Mouse (Mus musculus): ENCODE data around the gene Asb16. TPM values are rescaled to one million over a fixed set of nuclear protein-coding genes. Genes with fewer than 3 reads are reported as not detected.
A peak's percentile ranks its signal among the peaks of the same experiment; 100 is the strongest.

The Asb16 gene
- polyA plus RNA-seq, 1 experiment from 2014 or later = 0.04 TPM

DNA sequence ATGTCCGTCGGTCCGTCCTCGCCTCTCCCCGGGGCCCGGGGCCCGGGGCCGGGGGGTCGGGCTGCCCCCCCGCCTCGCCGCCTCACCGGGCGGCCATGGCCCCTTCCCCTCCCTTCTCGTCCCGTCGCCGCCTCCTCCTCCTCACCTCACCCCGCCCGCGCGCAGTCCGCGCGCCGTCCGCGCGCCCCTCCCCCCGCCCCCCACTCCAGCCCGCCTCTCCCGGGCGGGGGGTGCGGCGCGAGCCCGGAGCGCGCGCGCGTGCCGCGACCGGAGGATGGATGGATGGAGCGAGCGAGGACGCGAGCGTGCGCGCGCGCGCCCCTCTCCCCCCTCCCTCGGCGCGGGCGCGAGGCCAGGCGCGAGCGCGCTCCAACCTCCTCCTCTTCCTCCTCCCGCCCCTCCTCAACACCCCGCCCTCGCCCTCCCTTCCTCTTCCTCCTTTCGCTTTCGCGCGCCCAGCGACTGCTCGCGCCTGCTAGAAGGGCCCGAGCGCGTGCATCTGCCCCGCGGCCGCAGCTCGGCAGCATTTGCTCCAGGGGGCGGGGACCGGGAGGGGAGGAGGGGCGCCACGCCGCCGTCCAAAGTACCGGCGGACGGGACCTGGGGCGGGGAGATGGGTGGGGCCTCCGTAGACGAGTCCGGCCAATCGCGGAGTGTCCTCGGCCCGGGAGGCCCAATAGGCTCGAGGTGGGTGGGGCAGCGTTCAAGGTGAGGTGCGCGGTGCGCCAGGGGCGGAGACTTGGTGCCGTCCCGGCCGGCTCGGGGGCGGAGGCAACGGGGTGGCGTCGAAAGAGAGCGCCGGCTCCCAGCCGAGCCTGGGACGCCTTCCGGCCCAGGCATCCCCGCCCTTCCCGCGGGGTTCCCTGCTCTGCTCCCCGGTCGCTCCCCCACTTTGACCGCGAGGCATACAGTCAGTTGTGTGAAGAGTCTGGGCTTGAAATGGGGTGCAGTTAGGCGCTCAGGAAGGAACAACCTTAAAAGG lies 28.2 kb downstream of the Asb16 start, which contains the start of gene Atxn7l3:
Gene Atxn7l3 (minus strand): TSS at position 141 of the 982 bp plus-strand sequence.
- H3K9ac ChIP-seq (ENCODE audit: low read depth, low read length) = peak within 1 kb of the TSS; percentile 87
- ATAC-seq (ENCODE audit: low read depth) = peak; percentile 93
- peak within 1 kb of the TSS; percentile 97 for H3K27ac ChIP-seq (ENCODE audit: low read length)
- 0 out of 2 replicates have a peak, but pooled peaks cover 3% of the 10 kb centered on the region for H3K9me3 ChIP-seq (replicated peaks; ENCODE audit: control insufficient read depth, low read length)
- under 1% methylated on average over 65 of the region's 125 CpGs for WGBS (ENCODE audit: insufficient replicate concordance)
- peaks cover 30% of the 10 kb centered on the region for H3K4me1 ChIP-seq (ENCODE audit: control insufficient read depth, low read depth, low read length)
- peaks cover 23% of the 10 kb centered on the region for H3K36me3 ChIP-seq (ENCODE audit: control insufficient read depth, insufficient read depth)
- no peaks in the 10 kb centered on the region for H3K27me3 ChIP-seq (ENCODE audit: control insufficient read depth, insufficient read depth, low read depth, low read length)
- peak within 1 kb of the TSS; percentile 98 for H3K4me2 ChIP-seq (ENCODE audit: low read depth, low read length)
- H3K4me3 ChIP-seq (ENCODE audit: low read depth, low read length) = peak within 1 kb of the TSS; percentile 82

DNA sequence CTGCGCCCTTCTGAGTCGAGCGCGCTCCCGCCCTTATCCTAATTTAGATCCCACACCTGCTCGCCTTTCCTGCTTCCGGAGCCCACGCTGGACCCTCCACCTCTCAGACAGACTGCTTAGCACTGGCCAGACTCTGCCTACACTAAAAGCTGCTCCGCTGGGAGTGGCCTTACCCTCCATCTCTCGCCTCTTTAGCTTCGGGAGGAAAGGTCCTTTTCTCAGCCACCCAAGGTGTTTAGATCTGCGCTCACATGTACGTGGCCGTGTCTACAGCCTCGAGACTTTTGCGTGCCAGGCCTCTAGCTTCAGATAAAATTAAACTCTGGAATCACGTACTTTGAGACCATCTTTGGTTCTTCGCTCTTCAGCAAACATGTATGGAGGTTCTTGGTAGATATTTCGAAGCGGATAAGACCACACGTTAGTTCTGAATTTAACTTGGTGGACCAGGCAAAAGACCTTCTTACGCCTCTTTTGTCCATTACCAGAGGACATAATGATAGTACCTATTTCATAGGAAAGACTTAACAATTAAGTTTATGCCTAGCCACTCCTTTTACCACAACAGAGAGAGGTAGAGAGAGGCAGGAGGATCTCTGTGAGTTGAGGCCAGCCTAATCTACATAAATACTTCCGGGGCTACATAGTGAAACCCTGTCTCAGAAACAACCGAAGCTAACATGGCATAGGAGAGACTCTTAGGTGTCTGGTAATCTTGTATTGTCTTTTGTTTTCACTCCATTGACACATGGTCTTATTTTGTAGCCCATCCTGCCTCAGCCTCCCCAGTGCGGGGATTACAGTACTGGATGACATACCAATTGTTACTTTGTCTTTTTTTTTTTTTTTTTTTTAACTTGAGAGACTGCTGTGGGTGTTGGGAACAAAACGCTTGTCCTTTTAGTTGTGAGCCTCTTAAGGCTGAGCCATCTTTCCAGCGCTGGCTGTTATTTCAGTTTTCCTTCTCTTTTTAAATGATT lies 29.3 kb downstream of the Asb16 start:
- Histone ChIP-seq H3K27ac (ENCODE audit: low read length) (peak overlapping the region; percentile 97), H3K4me3 (ENCODE audit: low read depth, low read length) (peak overlapping the region; percentile 76), H3K4me2 (ENCODE audit: low read depth, low read length) (peak overlapping the region; percentile 98), H3K9ac (ENCODE audit: low read depth, low read length) (peak overlapping the region; percentile 80), H3K27me3 (ENCODE audit: control insufficient read depth, insufficient read depth, low read depth, low read length) (no peaks in the 10 kb centered on the region), H3K36me3 (ENCODE audit: control insufficient read depth, insufficient read depth) (peaks cover 12% of the 10 kb centered on the region), H3K4me1 (ENCODE audit: control insufficient read depth, low read depth, low read length) (peaks cover 30% of the 10 kb centered on the region), H3K9me3 (replicated peaks; ENCODE audit: control insufficient read depth, low read length) (0 out of 2 replicates have a peak, but pooled peaks cover 3% of the 10 kb centered on the region)
- ATAC-seq (ENCODE audit: low read depth) = peak; percentile 7; the same call in 1 of the 2 replicates
- WGBS (ENCODE audit: insufficient replicate concordance) = 18% methylated on average over 27 of the region's 27 CpGs

DNA sequence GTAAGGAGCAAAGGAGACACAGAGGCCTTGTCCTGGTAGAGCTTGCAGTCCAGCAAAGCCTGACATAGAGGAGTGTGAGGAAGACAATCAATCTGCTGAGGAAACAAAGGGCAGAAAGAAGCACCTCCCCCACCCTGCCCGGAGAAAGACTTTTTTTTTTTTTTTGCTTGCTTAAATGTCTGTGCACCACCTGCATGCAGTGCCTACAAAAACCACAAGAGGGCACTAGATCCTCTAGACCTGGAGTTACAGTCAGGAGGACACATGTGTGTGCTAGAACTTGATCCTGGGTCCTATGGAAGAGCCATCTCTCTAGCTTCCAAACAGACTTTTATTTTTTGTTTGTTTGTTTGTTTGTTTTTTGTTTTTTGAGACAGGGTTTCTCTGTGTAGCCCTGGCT lies 31.3 kb downstream of the Asb16 start:
- no peak for ATAC-seq (ENCODE audit: low read depth)
- no peaks in the 10 kb centered on the region for H3K36me3 ChIP-seq (ENCODE audit: control insufficient read depth, insufficient read depth)
- 0 out of 2 replicates have a peak, but pooled peaks cover 3% of the 10 kb centered on the region for H3K9me3 ChIP-seq (replicated peaks; ENCODE audit: control insufficient read depth, low read length)
- H3K27me3 ChIP-seq (ENCODE audit: control insufficient read depth, insufficient read depth, low read depth, low read length) = no peaks in the 10 kb centered on the region
- WGBS (ENCODE audit: insufficient replicate concordance) = 13% methylated on average over 1 of the region's 1 CpGs
- no peak overlapping the region for H3K9ac ChIP-seq (ENCODE audit: low read depth, low read length)
- H3K4me3 ChIP-seq (ENCODE audit: low read depth, low read length) = no peak overlapping the region
- no peak overlapping the region for H3K27ac ChIP-seq (ENCODE audit: low read length)
- H3K4me1 ChIP-seq (ENCODE audit: control insufficient read depth, low read depth, low read length) = peaks cover 24% of the 10 kb centered on the region
- no peak overlapping the region for H3K4me2 ChIP-seq (ENCODE audit: low read depth, low read length)

DNA sequence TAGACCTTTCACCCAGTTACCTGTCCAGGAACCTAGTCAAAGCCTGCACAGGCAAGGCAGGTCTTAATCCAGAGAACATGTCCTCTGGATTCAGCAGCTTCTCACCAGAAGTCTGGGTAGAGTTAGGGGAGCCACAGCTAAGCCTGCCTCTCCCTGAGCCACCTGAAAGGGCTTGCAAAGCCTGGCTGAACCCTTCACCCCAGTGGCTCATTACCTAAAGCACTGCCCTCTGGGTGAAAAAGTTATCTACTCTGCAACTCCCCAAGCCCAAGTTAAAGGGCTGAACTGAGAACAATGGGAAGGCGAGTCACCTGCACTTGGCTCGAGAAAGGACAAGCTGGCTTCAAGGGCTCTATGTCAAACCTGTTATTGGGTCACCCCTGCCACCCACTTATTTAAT lies 35.6 kb downstream of the Asb16 start:
- Histone ChIP-seq H3K27me3 (ENCODE audit: control insufficient read depth, insufficient read depth, low read depth, low read length) (no peaks in the 10 kb centered on the region), H3K36me3 (ENCODE audit: control insufficient read depth, insufficient read depth) (peaks cover 24% of the 10 kb centered on the region), H3K4me2 (ENCODE audit: low read depth, low read length) (no peak overlapping the region), H3K9ac (ENCODE audit: low read depth, low read length) (no peak overlapping the region), H3K9me3 (replicated peaks; ENCODE audit: control insufficient read depth, low read length) (0 out of 2 replicates have a peak, but pooled peaks cover 3% of the 10 kb centered on the region), H3K27ac (ENCODE audit: low read length) (no peak overlapping the region), H3K4me3 (ENCODE audit: low read depth, low read length) (no peak overlapping the region), H3K4me1 (ENCODE audit: control insufficient read depth, low read depth, low read length) (peaks cover 6% of the 10 kb centered on the region)
- WGBS (ENCODE audit: insufficient replicate concordance) = 51% methylated on average over 2 of the region's 2 CpGs
- ATAC-seq (ENCODE audit: low read depth) = no peak

DNA sequence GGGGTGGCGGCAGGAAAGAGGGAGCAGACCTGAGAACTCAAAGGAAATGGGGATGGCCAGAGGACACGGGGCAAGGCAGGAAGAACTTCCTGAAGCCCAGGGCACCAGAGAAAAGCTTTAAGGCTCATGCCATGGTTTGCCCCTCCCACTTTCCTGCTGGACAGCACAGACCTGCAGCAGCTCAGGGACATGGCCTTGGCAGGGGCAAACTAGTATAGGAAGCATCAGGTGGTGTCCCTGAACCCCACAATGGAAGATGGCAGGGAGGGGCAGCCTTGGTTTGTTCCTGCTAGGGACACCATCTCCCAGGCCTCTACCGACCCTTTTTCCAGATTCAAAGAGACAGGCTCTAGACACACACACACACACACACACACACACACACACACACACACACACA lies 36.8 kb downstream of the Asb16 start:
- Histone ChIP-seq H3K27me3 (ENCODE audit: control insufficient read depth, insufficient read depth, low read depth, low read length) (no peaks in the 10 kb centered on the region), H3K9ac (ENCODE audit: low read depth, low read length) (no peak overlapping the region), H3K4me3 (ENCODE audit: low read depth, low read length) (no peak overlapping the region), H3K36me3 (ENCODE audit: control insufficient read depth, insufficient read depth) (peaks cover 32% of the 10 kb centered on the region), H3K9me3 (replicated peaks; ENCODE audit: control insufficient read depth, low read length) (no peaks in the 10 kb centered on the region), H3K4me2 (ENCODE audit: low read depth, low read length) (no peak overlapping the region), H3K4me1 (ENCODE audit: control insufficient read depth, low read depth, low read length) (peaks cover 18% of the 10 kb centered on the region), H3K27ac (ENCODE audit: low read length) (no peak overlapping the region)
- WGBS (ENCODE audit: insufficient replicate concordance) = 53% methylated on average over 3 of the region's 3 CpGs
- no peak for ATAC-seq (ENCODE audit: low read depth)

DNA sequence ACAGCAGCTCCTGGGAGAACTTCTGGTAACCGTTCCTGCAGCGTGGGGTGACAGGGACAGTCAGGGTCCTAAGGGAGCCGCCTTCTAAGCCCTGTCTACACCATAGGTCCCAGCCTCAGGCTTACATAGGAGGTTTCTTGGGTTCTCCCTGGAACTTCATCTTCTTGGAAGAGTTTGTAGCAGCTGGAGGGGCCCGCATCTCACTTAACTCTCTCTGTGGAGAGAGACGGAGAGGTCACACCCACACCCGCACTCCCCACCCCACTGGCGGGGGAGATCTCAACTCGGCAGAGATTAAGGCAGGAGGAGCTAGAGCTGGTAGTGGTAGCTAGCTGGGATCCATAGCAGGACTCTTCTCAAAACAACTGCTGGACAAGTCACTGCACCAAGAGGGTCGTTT lies 39.6 kb downstream of the Asb16 start:
- ATAC-seq (ENCODE audit: low read depth) = no peak
- Histone ChIP-seq H3K27ac (ENCODE audit: low read length) (no peak overlapping the region), H3K9ac (ENCODE audit: low read depth, low read length) (no peak overlapping the region), H3K27me3 (ENCODE audit: control insufficient read depth, insufficient read depth, low read depth, low read length) (no peaks in the 10 kb centered on the region), H3K4me1 (ENCODE audit: control insufficient read depth, low read depth, low read length) (peaks cover 32% of the 10 kb centered on the region), H3K4me2 (ENCODE audit: low read depth, low read length) (no peak overlapping the region), H3K4me3 (ENCODE audit: low read depth, low read length) (no peak overlapping the region), H3K9me3 (replicated peaks; ENCODE audit: control insufficient read depth, low read length) (no peaks in the 10 kb centered on the region), H3K36me3 (ENCODE audit: control insufficient read depth, insufficient read depth) (peaks cover 48% of the 10 kb centered on the region)
- 73% methylated on average over 9 of the region's 9 CpGs for whole genome bisulfite sequencing (ENCODE audit: insufficient replicate concordance)

DNA sequence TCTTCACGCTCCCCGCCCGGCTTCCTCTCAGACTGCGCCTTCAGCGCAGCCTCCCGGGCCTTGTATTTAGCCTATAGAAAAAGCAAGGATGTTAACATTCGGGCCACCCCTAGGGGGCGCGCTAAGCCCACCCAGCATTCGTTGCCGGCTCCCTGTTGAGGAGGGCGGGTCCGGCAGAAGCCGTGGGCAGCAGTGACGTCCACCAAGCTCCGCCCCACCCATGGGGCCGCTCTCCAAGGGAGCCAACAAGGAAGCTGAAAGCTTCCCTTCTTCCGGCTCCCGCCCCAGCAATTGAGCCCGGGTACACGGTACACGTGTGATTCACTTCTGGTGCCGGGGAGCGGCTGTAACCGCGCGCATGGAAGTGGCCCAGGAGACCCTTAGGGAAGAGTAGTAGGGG lies 40.4 kb downstream of the Asb16 start:
- WGBS (ENCODE audit: insufficient replicate concordance) = under 1% methylated on average over 27 of the region's 27 CpGs

DNA sequence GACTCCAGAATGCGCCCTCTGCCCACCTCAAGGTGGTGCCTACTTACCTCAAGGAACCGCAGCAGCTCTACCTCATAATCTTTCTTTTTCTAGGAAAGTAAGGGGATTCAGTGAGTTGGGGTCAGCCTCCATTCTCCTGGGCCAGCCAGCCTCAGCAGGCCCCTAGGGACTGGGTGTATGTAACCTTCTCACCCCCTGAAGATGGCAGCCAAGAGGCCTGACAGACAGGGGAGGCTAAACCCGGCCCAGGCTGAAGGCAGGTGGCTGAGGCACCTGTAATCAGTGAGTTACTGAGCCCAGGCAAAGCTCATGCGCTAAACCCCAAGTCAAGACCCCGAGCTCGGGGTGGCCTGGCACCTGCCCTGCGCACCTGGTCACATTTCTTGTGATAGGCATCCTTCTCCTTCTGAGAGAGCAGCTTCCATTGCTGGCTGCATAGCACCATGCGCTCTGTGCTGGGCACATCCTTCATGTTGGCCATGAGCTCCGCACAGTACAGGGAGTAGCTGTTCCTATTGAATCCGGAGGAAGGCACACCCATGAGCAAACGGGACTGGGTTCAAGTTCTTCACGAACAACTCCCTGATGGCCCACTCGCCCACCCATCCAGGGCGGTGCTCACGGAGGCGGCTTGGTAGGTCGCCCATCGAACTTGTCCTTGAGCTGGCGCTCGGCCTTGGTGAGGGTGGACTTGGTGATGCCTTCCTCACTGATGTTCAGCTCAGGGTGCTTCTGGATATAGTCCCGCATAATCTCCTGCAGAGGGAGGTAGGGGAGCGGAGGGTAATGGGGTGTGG lies 41.5 kb downstream of the Asb16 start:
- Histone ChIP-seq H3K27me3 (ENCODE audit: control insufficient read depth, insufficient read depth, low read depth, low read length) (no peaks in the 10 kb centered on the region), H3K9ac (ENCODE audit: low read depth, low read length) (peak overlapping the region; percentile 60), H3K9me3 (replicated peaks; ENCODE audit: control insufficient read depth, low read length) (no peaks in the 10 kb centered on the region), H3K4me3 (ENCODE audit: low read depth, low read length) (peak overlapping the region; percentile 61), H3K27ac (ENCODE audit: low read length) (peak overlapping the region; percentile 72), H3K4me2 (ENCODE audit: low read depth, low read length) (peak overlapping the region; percentile 77), H3K36me3 (ENCODE audit: control insufficient read depth, insufficient read depth) (peaks cover 67% of the 10 kb centered on the region), H3K4me1 (ENCODE audit: control insufficient read depth, low read depth, low read length) (peaks cover 35% of the 10 kb centered on the region)
- WGBS (ENCODE audit: insufficient replicate concordance) = 73% methylated on average over 22 of the region's 22 CpGs
- ATAC-seq (ENCODE audit: low read depth) = no peak

More for the DNA sequence above, 40.4 kb downstream of the Asb16 start:
- Histone ChIP-seq H3K9ac (ENCODE audit: low read depth, low read length) (peak overlapping the region; percentile 60), H3K4me3 (ENCODE audit: low read depth, low read length) (peak overlapping the region; percentile 61), H3K36me3 (ENCODE audit: control insufficient read depth, insufficient read depth) (peaks cover 57% of the 10 kb centered on the region), H3K27ac (ENCODE audit: low read length) (peak overlapping the region; percentile 72), H3K4me2 (ENCODE audit: low read depth, low read length) (peak overlapping the region; percentile 77), H3K9me3 (replicated peaks; ENCODE audit: control insufficient read depth, low read length) (no peaks in the 10 kb centered on the region), H3K27me3 (ENCODE audit: control insufficient read depth, insufficient read depth, low read depth, low read length) (no peaks in the 10 kb centered on the region), H3K4me1 (ENCODE audit: control insufficient read depth, low read depth, low read length) (peaks cover 32% of the 10 kb centered on the region)
- peak; percentile 95 for ATAC-seq (ENCODE audit: low read depth)

All from liver, embryonic 16.5 days (tissue).